Mouse (Mus musculus) MEL (cell line): ENCODE results near the gene Dhx40.

Experiments
- CTCF ChIP-seq, 3 experiments: IDR thresholded peaks in 2 of 3; conservative IDR thresholded peaks in 1 of 3; 2 replicates each; pipeline ENCODE4 v1.5.1; 2011 to 2012; ENCODE audit warnings: low read length in 3 of 3, low read depth in 2 of 3, mild to moderate bottlenecking in 2 of 3, improper control_type of control experiment in 1 of 3, inconsistent platforms in 1 of 3, mixed read lengths in 1 of 3, moderate library complexity in 1 of 3; ENCODE audit not compliant: control insufficient read depth in 1 of 3, insufficient read depth in 1 of 3, poor library complexity in 1 of 3, severe bottlenecking in 1 of 3
- ELF1 ChIP-seq: IDR thresholded peaks from 2 replicates; pipeline ENCODE4 v1.6.1; 2014; ENCODE audit warnings: low read depth, mild to moderate bottlenecking, inconsistent platforms, low read length, improper control_type of control experiment, moderate library complexity
- KAT2A ChIP-seq: conservative IDR thresholded peaks from 2 replicates; pipeline ENCODE4 v1.6.1; 2012; ENCODE audit warnings: low read depth, low read length, improper control_type of control experiment, inconsistent platforms
- MXI1 ChIP-seq: IDR thresholded peaks from 2 replicates; pipeline ENCODE4 v1.6.1; 2011; ENCODE audit warnings: mild to moderate bottlenecking, low read depth, low read length, improper control_type of control experiment
- POLR2A ChIP-seq, 2 experiments: IDR thresholded peaks; 2 replicates each; pipeline ENCODE4 v1.6.1; 2011 to 2012; ENCODE audit warnings: low read length in 2 of 2, mild to moderate bottlenecking in 2 of 2, control low read depth in 1 of 2, improper control_type of control experiment in 1 of 2, low read depth in 1 of 2, moderate library complexity in 1 of 2; ENCODE audit not compliant: control insufficient read depth in 1 of 2, insufficient read depth in 1 of 2, poor library complexity in 1 of 2
- SMC3 ChIP-seq: IDR thresholded peaks from 2 replicates; pipeline ENCODE4 v1.6.1; 2011; ENCODE audit warnings: low read depth, low read length, improper control_type of control experiment
- USF1 ChIP-seq: IDR thresholded peaks from 2 replicates; pipeline ENCODE4 v1.6.1; 2014; ENCODE audit warnings: low read depth, mild to moderate bottlenecking, inconsistent platforms, low read length, improper control_type of control experiment, moderate library complexity
- USF2 ChIP-seq, 2 experiments: IDR thresholded peaks; 2 replicates each; pipeline ENCODE4 v1.6.1; 2011 to 2012; ENCODE audit warnings: improper control_type of control experiment in 2 of 2, low read length in 2 of 2, borderline replicate concordance in 1 of 2, inconsistent platforms in 1 of 2, low read depth in 1 of 2, mild to moderate bottlenecking in 1 of 2; ENCODE audit not compliant: insufficient read depth in 1 of 2
- ZKSCAN1 ChIP-seq: IDR thresholded peaks from 2 replicates; pipeline ENCODE4 v1.6.1; 2012; ENCODE audit warnings: low read depth, mild to moderate bottlenecking, inconsistent platforms, low read length, improper control_type of control experiment, moderate library complexity
- ZMIZ1 ChIP-seq: IDR thresholded peaks from 2 replicates; pipeline ENCODE4 v1.6.1; 2012; ENCODE audit warnings: low read depth, mild to moderate bottlenecking, inconsistent platforms, low read length, improper control_type of control experiment, moderate library complexity

- no peak for TF ChIP-seq POLR2A (IDR thresholded peaks at IDR 0.05; ENCODE audit: control insufficient read depth in 1 of 2, insufficient read depth in 1 of 2, low read depth in 1 of 2, low read length in 2 of 2, poor library complexity in 1 of 2)
- TF ChIP-seq KAT2A, result no peak
- TF ChIP-seq ELF1, result no peak
- no peak for TF ChIP-seq USF1
- no peak for TF ChIP-seq CTCF (IDR thresholded peaks at IDR 0.05 in 2 of 3, conservative IDR thresholded peaks at IDR 0.05 in 1 of 3; ENCODE audit: control insufficient read depth in 1 of 3, insufficient read depth in 1 of 3, low read depth in 2 of 3, low read length in 3 of 3, poor library complexity in 1 of 3, severe bottlenecking in 1 of 3)
- no peak for TF ChIP-seq ZKSCAN1
- no peak for TF ChIP-seq ZMIZ1
- TF ChIP-seq SMC3, result no peak
- no peak for TF ChIP-seq MXI1
- TF ChIP-seq USF2 (IDR thresholded peaks at IDR 0.05; ENCODE audit: borderline replicate concordance in 1 of 2, insufficient read depth in 1 of 2, low read depth in 1 of 2, low read length in 2 of 2), result no peak
These were observed 48.3 kb downstream of the Dhx40 start for GRCm38 (mm10) chr11:86759226-86759625.
